Mouse (Mus musculus): Measurements from ENCODE around the gene Tmem184c.

GRCm38 (mm10) chr8:77633211-77633610, 22.7 kb upstream of the Tmem184c start:
- TF ChIP-seq GATA1 (IDR thresholded peaks at IDR 0.05; ENCODE audit: borderline replicate concordance, low read length) (no peak), FLI1 (IDR thresholded peaks at IDR 0.05; ENCODE audit: low read length) (no peak)
